Mouse (Mus musculus) layer of hippocampus, adult 2 months (tissue): ENCODE measurements around the gene Mfap1a. TPM values are rescaled to one million over a fixed set of nuclear protein-coding genes. Genes with fewer than 3 reads are reported as not detected.

ENCODE experiments used
- DNase-seq, 2 experiments: peaks; one replicate each; pipeline ENCODE4 v3.0.0; 2022; ENCODE audit warnings: low spot score in 2 of 2
- H3K27ac ChIP-seq: fragments of 200-600 bp; 2 replicates; pipeline ENCODE4 v1.8.1; 2022
- H3K4me3 ChIP-seq: fragments of 200-600 bp; 2 replicates; pipeline ENCODE4 v1.8.1; 2022; ENCODE audit warnings: mild to moderate bottlenecking
- CTCF ChIP-seq: fragments of 200-600 bp; conservative IDR thresholded peaks from 2 replicates; pipeline ENCODE4 v1.8.1; 2022; ENCODE audit warnings: antibody characterized with exemption, mild to moderate bottlenecking, moderate library complexity
- total RNA-seq, 2 experiments: library from RNA; stranded (reverse); gene quantifications; 2 replicates each; pipeline ENCODE4 v1.2.3; 2021

Mfap1a gene
- total RNA-seq, 2 experiments from 2014 or later = 31.4 to 34.0 TPM

- DNase-seq = no peak
- TF ChIP-seq CTCF = no peak
- Histone ChIP-seq H3K4me3 (no peak overlapping the region), H3K27ac (no peak overlapping the region)
These were observed 46.4 kb downstream of the Mfap1a start for GRCm38 (mm10) chr2:121460071-121460470.

- DNase-seq = peak; percentile 80 to 83
- H3K4me3 ChIP-seq = peak within 1 kb of the TSS; percentile 87
- no peak for TF ChIP-seq CTCF
- H3K27ac ChIP-seq = peak within 1 kb of the TSS; percentile 83
These were observed 49.5 kb downstream of the Mfap1a start, which contains the start of gene Serinc4 for GRCm38 (mm10) chr2:121456692-121457642. Gene Serinc4 (minus strand): TSS chr2:121456781.

- Histone ChIP-seq H3K4me3 (no peak overlapping the region), H3K27ac (no peak overlapping the region)
- TF ChIP-seq CTCF = no peak
- DNase-seq = no peak
These were observed 50.9 kb downstream of the Mfap1a start for GRCm38 (mm10) chr2:121455534-121455933.

- Histone ChIP-seq H3K4me3 (no peak overlapping the region), H3K27ac (no peak overlapping the region)
- TF ChIP-seq CTCF = no peak
- DNase-seq = no peak
These were observed 52.5 kb downstream of the Mfap1a start for GRCm38 (mm10) chr2:121453917-121454316.

GRCm38 (mm10) chr2:121452990-121453389 is 53.5 kb downstream of the Mfap1a start, which contains the start of gene Hypk:
Gene Hypk (plus strand): TSS chr2:121453290.
- Histone ChIP-seq H3K4me3 (no peak within 1 kb of the TSS), H3K27ac (no peak within 1 kb of the TSS; the same call in 1 of the 2 replicates)
- TF ChIP-seq CTCF = no peak
- DNase-seq = no peak

- Histone ChIP-seq H3K4me3 (no peak overlapping the region), H3K27ac (no peak overlapping the region)
- DNase-seq = no peak
- TF ChIP-seq CTCF = no peak
These were observed 54.1 kb downstream of the Mfap1a start for GRCm38 (mm10) chr2:121452361-121452760.

GRCm38 (mm10) chr2:121450093-121450492 is 56.4 kb downstream of the Mfap1a start:
- no peak for TF ChIP-seq CTCF
- H3K4me3 ChIP-seq = peak overlapping the region; percentile 100
- no peak for DNase-seq
- peak overlapping the region; percentile 95 for H3K27ac ChIP-seq

- DNase-seq = no peak
- TF ChIP-seq CTCF = no peak
- H3K27ac ChIP-seq = peak overlapping the region; percentile 95
- peak overlapping the region; percentile 100 for H3K4me3 ChIP-seq
These were observed 56.9 kb downstream of the Mfap1a start for GRCm38 (mm10) chr2:121449545-121450011.

GRCm38 (mm10) chr2:121448739-121449535 is 57.5 kb downstream of the Mfap1a start, which contains the start of gene Serf2:
Gene Serf2 (plus strand): TSS chr2:121449195.
- peak; percentile 98 to 99 for DNase-seq
- TF ChIP-seq CTCF = no peak

GRCm38 (mm10) chr2:121448136-121448535 is 58.3 kb downstream of the Mfap1a start:
- peak overlapping the region; percentile 8 for H3K4me3 ChIP-seq
- H3K27ac ChIP-seq = peak overlapping the region; percentile 89
- peak; percentile 63 for TF ChIP-seq CTCF
- DNase-seq = no peak

More at GRCm38 (mm10) chr2:121448739-121449535, 57.5 kb downstream of the Mfap1a start, which contains the start of gene Serf2:
- Histone ChIP-seq H3K4me3 (peak within 1 kb of the TSS; percentile 100), H3K27ac (peak within 1 kb of the TSS; percentile 95)

GRCm38 (mm10) chr2:121447006-121447405 is 59.5 kb downstream of the Mfap1a start:
- no peak overlapping the region for H3K27ac ChIP-seq
- no peak for TF ChIP-seq CTCF
- H3K4me3 ChIP-seq = no peak overlapping the region
- no peak for DNase-seq

- no peak for TF ChIP-seq CTCF
- Histone ChIP-seq H3K27ac (no peak overlapping the region), H3K4me3 (no peak overlapping the region)
- no peak for DNase-seq
These were observed 60.0 kb downstream of the Mfap1a start for GRCm38 (mm10) chr2:121446506-121446905.

GRCm38 (mm10) chr2:121445117-121445516 is 61.3 kb downstream of the Mfap1a start:
- no peak overlapping the region for H3K27ac ChIP-seq
- H3K4me3 ChIP-seq = no peak overlapping the region
- no peak for DNase-seq
- TF ChIP-seq CTCF = no peak
